Mouse (Mus musculus): Measurements from ENCODE around the gene Ddias. TPM values are rescaled to one million over a fixed set of nuclear protein-coding genes. Genes with fewer than 3 reads are reported as not detected.

The Ddias gene
- 0.24 and 0.35 TPM in 2 replicates for polyA plus RNA-seq (2021; fragmentation: Nextera tagmentation)
- long read RNA-seq, experiment 1, partial matches to known transcripts = 0 of 1 reads
- long read RNA-seq, experiment 1, other reads (novel, unspliced or antisense) = 0 of 1 reads
- long read RNA-seq, experiment 2 = 0 reads

GRCm38 (mm10) chr7:92874116-92874675, at the start of gene Ddias, which contains the start of gene Prcp:
Gene Ddias, minus strand, starts transcription at chr7:92874247.
Gene Prcp, plus strand, starts transcription at chr7:92874470.

Other genes with a start within 250 kb of the Ddias start
- gene Ankrd42, start 237.1 kb downstream of the Ddias start, polyA plus RNA-seq (2021; fragmentation: Nextera tagmentation) = 5.6 and 5.8 TPM in 2 replicates
- gene Pcf11, start 204.3 kb downstream of the Ddias start, polyA plus RNA-seq (2021; fragmentation: Nextera tagmentation) = 3.3 and 5.6 TPM in 2 replicates
- gene Rab30, start 132.6 kb downstream of the Ddias start, polyA plus RNA-seq (2021; fragmentation: Nextera tagmentation) = 16.3 and 17.6 TPM in 2 replicates
- gene Prcp, start 223 bp upstream of the Ddias start, polyA plus RNA-seq (2021; fragmentation: Nextera tagmentation) = 12.6 and 14.7 TPM in 2 replicates
- gene Fam181b, start 205.6 kb upstream of the Ddias start, polyA plus RNA-seq (2021; fragmentation: Nextera tagmentation) = 15.9 and 19.2 TPM in 2 replicates